Mouse (Mus musculus): ENCODE measurements around the gene D17H6S53E. TPM values are rescaled to one million over a fixed set of nuclear protein-coding genes. Genes with fewer than 3 reads are reported as not detected.
A peak's percentile ranks its signal among the peaks of the same experiment; 100 is the strongest.

Gene D17H6S53E
- polyA plus RNA-seq (2014; fragmentation: Nextera tagmentation; extraction: Ambion mirVana): 6.0 and 6.8 TPM in 2 replicates

- Histone ChIP-seq H3K9me3 (ENCODE audit: control insufficient read depth, low read length) (no peaks in the 10 kb centered on the region), H3K27ac (replicated peaks; ENCODE audit: low read depth, low read length) (peak within 1 kb of the TSS; percentile 74), H3K27me3 (ENCODE audit: control insufficient read depth, insufficient read depth, low read length) (no peaks in the 10 kb centered on the region), H3K9ac (replicated peaks; ENCODE audit: low read length) (peak within 1 kb of the TSS; percentile 78), H3K4me3 (replicated peaks; ENCODE audit: low read depth, low read length) (peak within 1 kb of the TSS; percentile 59), H3K4me1 (ENCODE audit: control insufficient read depth, insufficient read depth, low read length) (peaks cover 13% of the 10 kb centered on the region; the same call in 1 of the 2 replicates), H3K4me2 (ENCODE audit: low read length) (peak within 1 kb of the TSS; percentile 77), H3K36me3 (ENCODE audit: control insufficient read depth, insufficient read depth, low read length) (peaks cover 18% of the 10 kb centered on the region)
- peak; percentile 83 for DNase-seq
- ATAC-seq (ENCODE audit: low FRiP score, low TSS enrichment): no peak; the same call in 1 of the 2 replicates
- WGBS: under 1% methylated on average over 36 of the region's 36 CpGs
These were observed at the start of gene D17H6S53E for GRCm38 (mm10) chr17:35126206-35126611. D17H6S53E (plus strand) TSS chr17:35126373.

- H3K4me1 ChIP-seq (ENCODE audit: control insufficient read depth, insufficient read depth, low read length): no peaks in the 10 kb centered on the region
- no peak within 1 kb of the TSS; the same call in 1 of the 2 replicates for H3K9ac ChIP-seq (replicated peaks; ENCODE audit: low read length)
- DNase-seq (no peak), ATAC-seq (ENCODE audit: low FRiP score, low TSS enrichment) (no peak)
- H3K9me3 ChIP-seq (ENCODE audit: control insufficient read depth, low read length): no peaks in the 10 kb centered on the region
- no peaks in the 10 kb centered on the region for H3K27me3 ChIP-seq (ENCODE audit: control insufficient read depth, insufficient read depth, low read length)
- H3K4me2 ChIP-seq (ENCODE audit: low read length): peak within 1 kb of the TSS; percentile 47
- H3K27ac ChIP-seq (replicated peaks; ENCODE audit: low read depth, low read length): no peak within 1 kb of the TSS
- no peak within 1 kb of the TSS for H3K4me3 ChIP-seq (replicated peaks; ENCODE audit: low read depth, low read length)
- 36% methylated on average over 10 of the region's 10 CpGs for WGBS
- no peaks in the 10 kb centered on the region for H3K36me3 ChIP-seq (ENCODE audit: control insufficient read depth, insufficient read depth, low read length)
These were observed 49.5 kb upstream of the D17H6S53E start, which contains the start of gene Ly6g6e for GRCm38 (mm10) chr17:35076507-35077176. Ly6g6e (plus strand) TSS chr17:35076902.

GRCm38 (mm10) chr17:35077285-35077684 lies 48.9 kb upstream of the D17H6S53E start:
- Histone ChIP-seq H3K4me2 (ENCODE audit: low read length) (peak overlapping the region; percentile 47), H3K4me1 (ENCODE audit: control insufficient read depth, insufficient read depth, low read length) (no peaks in the 10 kb centered on the region), H3K9ac (replicated peaks; ENCODE audit: low read length) (no peak overlapping the region), H3K9me3 (ENCODE audit: control insufficient read depth, low read length) (no peaks in the 10 kb centered on the region), H3K27me3 (ENCODE audit: control insufficient read depth, insufficient read depth, low read length) (no peaks in the 10 kb centered on the region), H3K36me3 (ENCODE audit: control insufficient read depth, insufficient read depth, low read length) (no peaks in the 10 kb centered on the region), H3K4me3 (replicated peaks; ENCODE audit: low read depth, low read length) (no peak overlapping the region), H3K27ac (replicated peaks; ENCODE audit: low read depth, low read length) (no peak overlapping the region)
- 44% methylated on average over 2 of the region's 2 CpGs for WGBS
- ATAC-seq (ENCODE audit: low FRiP score, low TSS enrichment) (no peak), DNase-seq (peak; percentile 15)

GRCm38 (mm10) chr17:35077786-35078233 lies 48.4 kb upstream of the D17H6S53E start, which contains the start of gene Ly6g6d:
Ly6g6d (minus strand) TSS chr17:35078065.
- ATAC-seq (ENCODE audit: low FRiP score, low TSS enrichment) (no peak), DNase-seq (peak; percentile 46)
- no peak within 1 kb of the TSS for H3K27ac ChIP-seq (replicated peaks; ENCODE audit: low read depth, low read length)
- H3K9me3 ChIP-seq (ENCODE audit: control insufficient read depth, low read length): no peaks in the 10 kb centered on the region
- no peak within 1 kb of the TSS for H3K4me3 ChIP-seq (replicated peaks; ENCODE audit: low read depth, low read length)
- no peaks in the 10 kb centered on the region for H3K36me3 ChIP-seq (ENCODE audit: control insufficient read depth, insufficient read depth, low read length)
- no peaks in the 10 kb centered on the region for H3K27me3 ChIP-seq (ENCODE audit: control insufficient read depth, insufficient read depth, low read length)
- H3K4me1 ChIP-seq (ENCODE audit: control insufficient read depth, insufficient read depth, low read length): no peaks in the 10 kb centered on the region
- H3K9ac ChIP-seq (replicated peaks; ENCODE audit: low read length): no peak within 1 kb of the TSS; the same call in 1 of the 2 replicates
- 8% methylated on average over 14 of the region's 14 CpGs for WGBS
- H3K4me2 ChIP-seq (ENCODE audit: low read length): peak within 1 kb of the TSS; percentile 47

- Histone ChIP-seq H3K27me3 (ENCODE audit: control insufficient read depth, insufficient read depth, low read length) (no peaks in the 10 kb centered on the region), H3K4me1 (ENCODE audit: control insufficient read depth, insufficient read depth, low read length) (no peaks in the 10 kb centered on the region), H3K36me3 (ENCODE audit: control insufficient read depth, insufficient read depth, low read length) (no peaks in the 10 kb centered on the region), H3K27ac (replicated peaks; ENCODE audit: low read depth, low read length) (no peak overlapping the region), H3K4me3 (replicated peaks; ENCODE audit: low read depth, low read length) (no peak overlapping the region), H3K9ac (replicated peaks; ENCODE audit: low read length) (no peak overlapping the region), H3K4me2 (ENCODE audit: low read length) (no peak overlapping the region), H3K9me3 (ENCODE audit: control insufficient read depth, low read length) (no peaks in the 10 kb centered on the region)
- ATAC-seq (ENCODE audit: low FRiP score, low TSS enrichment) (no peak), DNase-seq (no peak)
- 68% methylated on average over 9 of the region's 9 CpGs for WGBS
These were observed 46.4 kb upstream of the D17H6S53E start for GRCm38 (mm10) chr17:35079778-35080177.

GRCm38 (mm10) chr17:35080248-35080647 lies 45.9 kb upstream of the D17H6S53E start:
- DNase-seq (no peak), ATAC-seq (ENCODE audit: low FRiP score, low TSS enrichment) (no peak)
- no peak overlapping the region for H3K27ac ChIP-seq (replicated peaks; ENCODE audit: low read depth, low read length)
- no peaks in the 10 kb centered on the region for H3K36me3 ChIP-seq (ENCODE audit: control insufficient read depth, insufficient read depth, low read length)
- 57% methylated on average over 6 of the region's 6 CpGs for WGBS
- no peak overlapping the region for H3K9ac ChIP-seq (replicated peaks; ENCODE audit: low read length)
- no peaks in the 10 kb centered on the region for H3K27me3 ChIP-seq (ENCODE audit: control insufficient read depth, insufficient read depth, low read length)
- H3K4me3 ChIP-seq (replicated peaks; ENCODE audit: low read depth, low read length): no peak overlapping the region
- no peak overlapping the region for H3K4me2 ChIP-seq (ENCODE audit: low read length)
- no peaks in the 10 kb centered on the region for H3K4me1 ChIP-seq (ENCODE audit: control insufficient read depth, insufficient read depth, low read length)
- H3K9me3 ChIP-seq (ENCODE audit: control insufficient read depth, low read length): no peaks in the 10 kb centered on the region

GRCm38 (mm10) chr17:35080710-35081109 lies 45.5 kb upstream of the D17H6S53E start:
- DNase-seq: no peak
- no peak overlapping the region for H3K9ac ChIP-seq (replicated peaks; ENCODE audit: low read length)
- 81% methylated on average over 4 of the region's 4 CpGs for WGBS
- H3K27me3 ChIP-seq (ENCODE audit: control insufficient read depth, insufficient read depth, low read length): no peaks in the 10 kb centered on the region
- H3K4me2 ChIP-seq (ENCODE audit: low read length): no peak overlapping the region
- H3K9me3 ChIP-seq (ENCODE audit: control insufficient read depth, low read length): no peaks in the 10 kb centered on the region
- no peaks in the 10 kb centered on the region for H3K36me3 ChIP-seq (ENCODE audit: control insufficient read depth, insufficient read depth, low read length)
- no peak for ATAC-seq (ENCODE audit: low FRiP score, low TSS enrichment)
- no peaks in the 10 kb centered on the region for H3K4me1 ChIP-seq (ENCODE audit: control insufficient read depth, insufficient read depth, low read length)
- H3K27ac ChIP-seq (replicated peaks; ENCODE audit: low read depth, low read length): no peak overlapping the region
- no peak overlapping the region for H3K4me3 ChIP-seq (replicated peaks; ENCODE audit: low read depth, low read length)

- WGBS: 89% methylated on average over 16 of the region's 16 CpGs
- no peak overlapping the region for H3K27ac ChIP-seq (replicated peaks; ENCODE audit: low read depth, low read length)
- H3K9me3 ChIP-seq (ENCODE audit: control insufficient read depth, low read length): no peaks in the 10 kb centered on the region
- DNase-seq: no peak
- H3K4me3 ChIP-seq (replicated peaks; ENCODE audit: low read depth, low read length): no peak overlapping the region
- no peaks in the 10 kb centered on the region for H3K27me3 ChIP-seq (ENCODE audit: control insufficient read depth, insufficient read depth, low read length)
- H3K9ac ChIP-seq (replicated peaks; ENCODE audit: low read length): no peak overlapping the region
- no peak for ATAC-seq (ENCODE audit: low FRiP score, low TSS enrichment)
- no peaks in the 10 kb centered on the region for H3K36me3 ChIP-seq (ENCODE audit: control insufficient read depth, insufficient read depth, low read length)
- H3K4me1 ChIP-seq (ENCODE audit: control insufficient read depth, insufficient read depth, low read length): no peaks in the 10 kb centered on the region
- no peak overlapping the region for H3K4me2 ChIP-seq (ENCODE audit: low read length)
These were observed 43.2 kb upstream of the D17H6S53E start for GRCm38 (mm10) chr17:35082841-35083576.
